Mouse (Mus musculus): ENCODE results near the gene Sobp. TPM values are rescaled to one million over a fixed set of nuclear protein-coding genes. Genes with fewer than 3 reads are reported as not detected.
A peak's percentile ranks its signal among the peaks of the same experiment; 100 is the strongest.

Sobp gene
- total RNA-seq (2021) (1 to 10 TPM; 4.9 to 5.1 TPM), polyA plus RNA-seq (2012; rRNA removed) (5.1 and 5.4 TPM in 2 replicates)
- long read RNA-seq, partial matches to known transcripts, result 2 of 2 reads
- long read RNA-seq, other reads (novel, unspliced or antisense), result 0 of 2 reads

- DNase-seq, result peak; percentile 78
These were observed at the start of gene Sobp, which contains the start of gene 9030612E09Rik for GRCm38 (mm10) chr10:43174326-43175155. Sobp (minus strand) TSS chr10:43174530. 9030612E09Rik (plus strand) TSS chr10:43174704.

DNA sequence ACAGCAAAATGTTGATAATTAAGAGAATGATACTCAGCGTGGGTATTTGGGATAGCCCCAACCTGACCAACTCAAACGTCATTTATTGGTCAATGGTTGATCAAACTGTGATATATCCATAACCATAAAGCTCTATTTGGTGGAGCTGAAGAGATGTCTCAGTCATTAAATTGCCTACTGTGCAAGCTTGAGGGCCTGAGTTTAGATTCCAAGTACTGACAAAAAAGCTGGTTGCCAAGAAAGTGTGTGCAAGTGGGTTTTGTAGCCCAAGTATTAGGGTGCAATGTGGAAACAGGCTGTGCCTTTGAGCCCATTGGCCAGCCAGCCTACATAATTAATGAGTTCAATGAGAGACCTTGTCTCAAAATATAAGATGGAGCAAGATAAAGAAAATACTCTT is 49.1 kb upstream of the Sobp start:
- no peak for DNase-seq

GRCm38 (mm10) chr10:43221659-43222058 is 47.3 kb upstream of the Sobp start:
- DNase-seq, result no peak

- DNase-seq, result peak; percentile 97
These were observed 46.7 kb upstream of the Sobp start, which contains the start of gene Pdss2 for GRCm38 (mm10) chr10:43220910-43221625. Pdss2 (plus strand) TSS chr10:43221486.

DNA sequence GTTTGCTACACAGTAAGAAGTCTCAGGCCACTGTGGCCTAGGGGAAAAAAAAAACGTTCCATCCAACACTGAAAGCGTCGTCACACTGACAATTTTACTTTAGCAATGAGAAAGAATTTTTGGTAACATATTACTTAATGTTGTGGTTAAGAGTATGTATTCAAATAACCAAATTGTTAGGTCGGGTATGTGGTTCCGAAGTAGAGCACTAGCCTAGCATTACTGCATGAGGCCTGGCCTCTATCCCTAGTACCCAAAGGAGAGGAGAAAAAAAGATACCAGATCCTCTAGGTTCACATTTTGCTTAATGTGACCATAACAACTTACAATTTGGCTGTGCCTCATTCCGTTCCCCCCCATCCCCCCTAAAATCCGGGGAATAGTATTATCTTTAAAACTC is 46.1 kb upstream of the Sobp start:
- DNase-seq, result no peak

DNA sequence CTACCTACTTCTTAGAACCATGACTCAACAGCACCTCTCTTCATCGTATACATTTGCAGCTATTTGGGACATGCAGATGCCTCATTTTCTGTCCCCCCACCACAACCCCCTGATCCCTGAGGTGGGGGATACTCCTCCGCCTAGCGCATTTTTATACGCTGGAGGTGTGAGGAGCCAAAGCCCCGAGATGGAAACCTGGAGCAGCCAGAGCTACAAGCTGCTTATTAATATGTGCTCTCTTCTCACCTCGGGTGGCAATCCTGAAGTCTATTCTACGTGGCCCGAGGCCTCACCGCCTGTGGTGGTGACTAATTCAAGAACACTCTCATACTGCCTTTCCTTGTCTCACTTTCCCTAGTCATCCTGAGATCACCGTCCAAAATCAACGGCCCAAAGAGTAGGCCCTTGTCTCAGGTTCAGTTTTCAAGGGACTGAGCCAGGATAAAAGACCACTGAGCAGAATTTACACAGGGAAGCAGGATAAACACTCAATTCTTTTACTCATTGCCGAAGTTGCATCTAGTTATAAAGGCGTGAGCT is 43.1 kb upstream of the Sobp start:
- DNase-seq, result no peak

DNA sequence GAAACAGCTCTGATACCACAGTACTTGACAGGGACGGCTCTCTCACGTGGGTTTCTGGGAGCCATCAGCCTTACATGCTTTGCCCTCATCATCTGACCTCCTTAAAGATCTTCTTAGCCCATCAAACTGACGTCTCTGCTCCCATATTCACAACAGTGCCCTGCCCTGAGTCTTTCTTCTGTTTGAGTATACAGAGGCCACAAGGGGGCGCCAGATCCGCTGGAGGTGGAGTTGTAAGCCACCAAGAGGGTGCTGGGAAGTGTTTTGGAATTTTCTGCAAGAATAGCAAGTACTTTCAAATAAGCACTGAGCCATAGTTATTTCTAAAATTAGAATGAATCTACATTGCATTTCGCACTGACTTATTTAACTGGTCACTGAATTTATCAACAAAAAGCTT is 37.5 kb upstream of the Sobp start:
- DNase-seq, result peak; percentile 15

- DNase-seq, result no peak
These were observed 29.5 kb upstream of the Sobp start for GRCm38 (mm10) chr10:43203865-43204264.

DNA sequence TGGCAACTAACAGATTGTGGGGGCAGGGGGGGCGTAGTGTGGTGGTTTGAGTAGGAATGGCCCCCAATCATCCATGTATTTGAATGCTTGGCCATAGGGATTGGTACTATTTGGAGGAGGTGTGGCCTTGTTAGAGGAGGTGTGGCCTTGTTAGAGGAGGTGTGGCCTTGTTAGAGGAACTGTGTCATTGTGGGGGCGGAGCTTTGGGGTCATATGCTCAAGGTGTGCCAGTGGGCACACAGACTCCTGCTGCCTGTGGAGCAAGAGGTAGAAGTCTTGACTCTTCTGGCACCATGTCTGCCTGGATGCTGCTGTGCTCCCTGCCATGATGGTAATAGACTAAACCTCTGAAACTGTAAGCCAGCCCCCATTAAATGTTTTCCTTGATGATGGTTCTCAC is 25.9 kb upstream of the Sobp start:
- no peak for DNase-seq

DNA sequence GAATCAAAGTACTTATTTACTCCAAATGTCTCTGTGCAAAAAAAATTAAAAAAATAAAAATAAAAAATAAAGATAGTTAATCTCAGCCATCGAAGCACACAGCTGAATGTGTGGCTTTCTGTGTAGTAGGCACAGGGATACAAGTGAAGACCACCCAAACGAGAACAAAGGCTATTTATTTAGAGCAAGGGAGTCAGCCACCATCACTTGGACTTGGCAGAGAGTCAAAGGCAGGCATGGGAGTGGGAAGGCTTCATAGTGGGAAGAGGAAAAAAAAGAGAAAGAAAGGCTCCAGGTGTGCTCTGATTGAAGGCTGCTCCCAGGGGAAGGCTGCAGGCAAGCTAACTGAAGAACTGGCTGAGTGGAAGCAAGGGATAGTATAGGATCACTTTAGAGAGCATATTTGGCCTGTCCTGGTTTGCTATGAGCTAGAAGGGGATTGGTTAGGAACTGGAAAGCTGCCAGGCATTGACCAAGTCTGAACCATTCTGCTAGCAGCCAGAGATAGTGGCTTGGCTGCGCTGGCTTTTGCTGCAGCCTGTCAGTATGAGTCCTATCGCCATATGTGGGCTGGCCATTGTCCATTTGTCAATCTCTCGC is 6.1 kb upstream of the Sobp start:
- DNase-seq, result peak; percentile 23

- DNase-seq, result peak; percentile 54
These were observed 849 bp upstream of the Sobp start for GRCm38 (mm10) chr10:43175156-43175601.

GRCm38 (mm10) chr10:43173828-43174325 is 453 bp downstream of the Sobp start:
- peak; percentile 60 for DNase-seq

DNA sequence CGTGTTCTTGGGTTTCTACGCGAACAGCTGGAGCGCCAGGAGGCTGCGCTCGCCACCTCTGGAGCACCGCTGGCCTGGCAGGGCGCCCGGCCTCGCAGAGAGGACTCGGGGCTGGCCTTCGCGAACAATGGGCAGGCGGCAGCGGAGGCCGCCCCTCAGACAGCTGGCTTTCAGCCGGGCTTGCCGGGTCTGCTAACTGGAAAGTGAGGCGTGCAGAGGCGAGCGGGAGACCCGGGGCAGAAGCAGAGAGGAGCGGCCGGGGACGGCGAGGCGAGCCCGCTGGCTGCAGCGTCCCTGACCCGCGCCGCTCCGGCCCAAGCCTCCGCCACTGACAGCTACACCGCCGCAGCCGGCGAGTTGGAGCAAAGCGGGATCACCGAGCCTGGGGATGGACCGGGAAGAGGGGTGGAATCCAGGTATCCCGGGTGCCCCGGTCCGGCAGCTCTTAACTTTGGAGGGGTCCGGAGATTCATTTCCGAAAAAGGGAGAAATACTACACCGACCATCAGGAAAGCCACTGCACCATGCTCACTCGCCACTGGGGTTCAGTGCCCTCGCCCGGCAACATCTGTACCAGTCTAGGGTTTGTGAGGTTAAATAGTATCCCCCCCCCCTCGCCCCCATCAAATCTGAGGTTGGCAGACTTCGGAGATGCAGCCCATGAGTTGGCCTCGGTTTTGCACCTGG is 1.0 kb downstream of the Sobp start:
- DNase-seq, result peak; percentile 88

GRCm38 (mm10) chr10:43172554-43172953 is 1.8 kb downstream of the Sobp start:
- DNase-seq, result no peak

GRCm38 (mm10) chr10:43172066-43172465 is 2.3 kb downstream of the Sobp start:
- DNase-seq, result no peak

GRCm38 (mm10) chr10:43171106-43171505 is 3.2 kb downstream of the Sobp start:
- no peak for DNase-seq

- no peak for DNase-seq
These were observed 5.5 kb downstream of the Sobp start for GRCm38 (mm10) chr10:43168847-43169246.

GRCm38 (mm10) chr10:43166817-43167216 is 7.5 kb downstream of the Sobp start:
- no peak for DNase-seq

DNA sequence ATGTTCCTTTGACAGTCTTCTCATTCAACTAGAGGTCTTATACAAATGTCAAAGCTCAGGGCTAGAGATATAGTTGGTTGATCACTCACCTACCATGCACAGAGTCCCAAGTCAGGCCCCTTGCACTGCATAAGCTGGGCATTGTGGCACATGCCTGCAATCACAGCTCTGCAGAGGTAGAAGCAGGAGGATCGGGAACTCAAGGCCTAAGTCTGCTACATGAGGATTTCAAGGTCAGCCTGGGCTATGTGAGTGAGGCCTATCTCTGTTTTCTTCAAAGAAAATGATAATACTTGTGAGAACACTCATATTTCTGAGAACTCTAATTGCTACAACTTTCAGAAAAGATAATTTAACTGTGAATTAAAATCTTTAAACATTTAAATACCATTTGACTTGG is 8.2 kb downstream of the Sobp start:
- DNase-seq, result no peak

GRCm38 (mm10) chr10:43164406-43164805 is 9.9 kb downstream of the Sobp start:
- no peak for DNase-seq

DNA sequence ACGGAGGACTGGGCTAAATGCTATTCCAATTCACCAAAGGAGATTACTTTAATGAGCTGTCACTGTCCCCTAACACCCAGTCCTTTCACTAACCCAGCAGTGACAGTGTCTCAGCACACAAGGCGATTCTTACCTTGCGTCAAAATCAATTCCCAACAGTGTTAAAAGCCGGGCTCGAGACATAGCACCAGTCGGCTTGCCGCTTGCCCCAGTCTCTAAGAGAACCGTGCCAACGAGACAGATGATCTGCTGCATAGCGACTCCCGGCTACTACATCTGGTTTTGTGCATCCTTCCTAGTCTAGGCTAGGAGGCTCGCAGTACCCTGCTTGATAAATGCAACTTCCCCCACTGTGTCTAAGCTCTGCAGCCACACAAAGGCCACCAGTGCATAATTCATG is 12.0 kb downstream of the Sobp start:
- DNase-seq, result no peak

All from adrenal gland, adult 2 months (tissue).